Mouse (Mus musculus) stomach, postnatal 0 days (tissue): Measurements from ENCODE around the gene Nhlrc1. TPM values are rescaled to one million over a fixed set of nuclear protein-coding genes. Genes with fewer than 3 reads are reported as not detected.

Source experiments
- ATAC-seq: fragments of 200-750 bp; cut with Nextera tagmentation; 2 replicates; pipeline ENCODE4 v1.8.0; 2017; ENCODE audit not compliant: low FRiP score, low TSS enrichment
- DNase-seq: peaks from one replicate; pipeline ENCODE4 v3.0.0-alpha.2; 2016; ENCODE audit warnings: low spot score
- H3K27ac ChIP-seq: fragments of 300-500 bp; sonication (generic); replicated peaks from 2 replicates; pipeline ENCODE4 v1.5.1; 2014; ENCODE audit warnings: mild to moderate bottlenecking, control low read depth
- H3K27me3 ChIP-seq: fragments of 300-500 bp; sonication (generic); 2 replicates; pipeline ENCODE4 v1.6.1; 2014; ENCODE audit warnings: low read length; ENCODE audit not compliant: control insufficient read depth, insufficient read depth
- H3K36me3 ChIP-seq: fragments of 300-500 bp; sonication (generic); 2 replicates; pipeline ENCODE4 v1.6.1; 2014; ENCODE audit warnings: low read length, mixed read lengths; ENCODE audit not compliant: control insufficient read depth, insufficient read depth
- H3K4me1 ChIP-seq: fragments of 300-500 bp; sonication (generic); replicated peaks from 2 replicates; pipeline ENCODE4 v1.6.1; 2014; ENCODE audit warnings: antibody characterized with exemption; ENCODE audit not compliant: control insufficient read depth, insufficient read depth
- H3K4me2 ChIP-seq: fragments of 300-500 bp; sonication (generic); replicated peaks from 2 replicates; pipeline ENCODE4 v1.6.1; 2014; ENCODE audit warnings: low read depth, mild to moderate bottlenecking, control low read depth, moderate library complexity
- H3K4me3 ChIP-seq: fragments of 300-500 bp; sonication (generic); 2 replicates; pipeline ENCODE4 v1.5.1; 2014; ENCODE audit warnings: low read depth, low read length, control low read depth
- H3K9ac ChIP-seq: fragments of 300-500 bp; sonication (generic); 2 replicates; pipeline ENCODE4 v1.6.1; 2014; ENCODE audit warnings: mild to moderate bottlenecking, low read length, control low read depth, mixed read lengths
- H3K9me3 ChIP-seq: fragments of 300-500 bp; sonication (generic); 2 replicates; pipeline ENCODE4 v1.6.1; 2016; ENCODE audit warnings: low read length; ENCODE audit not compliant: control insufficient read depth
- CTCF ChIP-seq: IDR thresholded peaks from 2 replicates; pipeline ENCODE4 v1.5.1; 2016; ENCODE audit warnings: antibody characterized with exemption, low read depth, mild to moderate bottlenecking, moderate library complexity
- EP300 ChIP-seq: optimal IDR thresholded peaks from 2 replicates; pipeline ENCODE3; 2016; ENCODE audit warnings: antibody characterized with exemption
- WGBS: fragments of 180-500 bp; shearing (Covaris S2); extraction: QIAGEN DNeasy Blood & Tissue Kit; methylation state at CpG from one replicate; pipeline ENCODE4 v1.1.7; 2014; 5-methylcytosine and 5-hydroxymethylcytosine counted together
- polyA plus RNA-seq: library from polyadenylated mRNA; unstranded; fragments of >200 nt; fragmentation: Nextera tagmentation; extraction: Ambion mirVana; gene quantifications from 2 replicates; pipeline ENCODE4 v1.2.1, GENCODE M21; 2015

Nhlrc1 gene
- polyA plus RNA-seq, 1 experiment from 2014 or later = 3.6 TPM

- no peak overlapping the region for H3K9ac ChIP-seq
- H3K36me3 ChIP-seq = no peaks in the 10 kb centered on the region
- DNase-seq (no peak), ATAC-seq (no peak)
- WGBS = 80% methylated on average over 7 of the region's 7 CpGs
- no peak for TF ChIP-seq EP300
- 0 out of 2 replicates have a peak, but pooled peaks have one; percentile 3 for TF ChIP-seq CTCF
- no peaks in the 10 kb centered on the region for H3K4me1 ChIP-seq
- no peak overlapping the region for H3K4me3 ChIP-seq
- no peaks in the 10 kb centered on the region for H3K9me3 ChIP-seq
- H3K27ac ChIP-seq = no peak overlapping the region
- no peaks in the 10 kb centered on the region for H3K27me3 ChIP-seq
- no peak overlapping the region for H3K4me2 ChIP-seq
These were observed 5.1 kb upstream of the Nhlrc1 start for GRCm38 (mm10) chr13:47019774-47020173.

DNA sequence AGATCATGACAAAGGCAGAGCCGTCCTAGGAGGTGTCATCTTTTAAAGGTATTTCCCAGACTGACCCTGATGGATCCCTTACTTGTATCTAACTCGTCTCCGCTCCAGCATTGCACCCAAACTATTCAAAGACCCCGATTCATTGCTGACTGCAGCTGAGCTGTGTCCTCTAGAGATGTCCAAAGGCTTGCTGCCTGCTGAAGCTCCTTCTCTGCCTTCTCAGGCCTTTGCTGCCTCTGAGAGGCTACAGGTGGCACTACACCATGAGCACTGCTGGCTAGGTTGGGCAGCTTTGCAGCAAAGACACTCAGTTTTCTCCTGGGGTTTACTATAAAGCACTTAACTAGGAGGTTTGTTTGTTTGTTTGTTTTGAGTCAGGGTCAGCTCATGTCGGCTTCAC is 2.6 kb upstream of the Nhlrc1 start:
- Histone ChIP-seq H3K4me2 (no peak overlapping the region), H3K4me3 (no peak overlapping the region), H3K9me3 (no peaks in the 10 kb centered on the region), H3K36me3 (no peaks in the 10 kb centered on the region), H3K27ac (no peak overlapping the region), H3K4me1 (no peaks in the 10 kb centered on the region), H3K9ac (no peak overlapping the region), H3K27me3 (no peaks in the 10 kb centered on the region)
- WGBS = 40% methylated on average over 5 of the region's 5 CpGs
- DNase-seq = peak; percentile 68
- ATAC-seq = peak; percentile 69; the same call in 1 of the 2 replicates
- no peak for TF ChIP-seq EP300
- peak; percentile 96 for TF ChIP-seq CTCF

GRCm38 (mm10) chr13:47015195-47015501 is 498 bp upstream of the Nhlrc1 start:
- no peaks in the 10 kb centered on the region for H3K27me3 ChIP-seq
- H3K27ac ChIP-seq = no peak overlapping the region
- no peaks in the 10 kb centered on the region for H3K9me3 ChIP-seq
- H3K36me3 ChIP-seq = no peaks in the 10 kb centered on the region
- 60% methylated on average over 5 of the region's 5 CpGs for WGBS
- peak overlapping the region; percentile 59; the same call in 1 of the 2 replicates for H3K4me3 ChIP-seq
- ATAC-seq = no peak
- no peak for TF ChIP-seq CTCF
- TF ChIP-seq EP300 = no peak
- no peaks in the 10 kb centered on the region for H3K4me1 ChIP-seq
- DNase-seq = no peak
- peak overlapping the region; percentile 96 for H3K4me2 ChIP-seq
- H3K9ac ChIP-seq = no peak overlapping the region

DNA sequence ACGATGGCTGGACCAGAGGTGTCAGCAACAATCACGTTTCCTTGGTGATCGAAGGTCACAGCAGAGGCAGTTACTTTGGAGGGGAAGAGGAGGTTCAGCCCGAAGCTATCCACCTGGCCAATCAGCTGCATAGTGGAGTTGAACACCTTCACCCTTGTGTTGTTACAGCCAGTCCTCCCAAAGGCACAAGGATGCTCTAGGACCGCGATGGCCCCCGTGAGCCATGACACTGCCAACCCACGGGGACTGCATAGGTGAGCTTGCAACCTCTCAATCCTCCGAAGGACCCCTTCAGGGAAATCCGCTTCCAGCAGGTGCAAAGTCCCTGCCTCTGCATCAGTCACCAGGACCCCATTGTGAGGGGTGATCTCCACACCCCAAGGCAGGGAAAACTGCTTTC is 910 bp downstream of the Nhlrc1 start:
- Histone ChIP-seq H3K4me1 (no peaks in the 10 kb centered on the region), H3K27ac (no peak overlapping the region), H3K36me3 (no peaks in the 10 kb centered on the region), H3K9me3 (no peaks in the 10 kb centered on the region), H3K4me2 (peak overlapping the region; percentile 96), H3K27me3 (no peaks in the 10 kb centered on the region), H3K4me3 (peak overlapping the region; percentile 59), H3K9ac (no peak overlapping the region)
- no peak for ATAC-seq
- WGBS = 74% methylated on average over 10 of the region's 10 CpGs
- TF ChIP-seq CTCF = no peak
- no peak for DNase-seq

DNA sequence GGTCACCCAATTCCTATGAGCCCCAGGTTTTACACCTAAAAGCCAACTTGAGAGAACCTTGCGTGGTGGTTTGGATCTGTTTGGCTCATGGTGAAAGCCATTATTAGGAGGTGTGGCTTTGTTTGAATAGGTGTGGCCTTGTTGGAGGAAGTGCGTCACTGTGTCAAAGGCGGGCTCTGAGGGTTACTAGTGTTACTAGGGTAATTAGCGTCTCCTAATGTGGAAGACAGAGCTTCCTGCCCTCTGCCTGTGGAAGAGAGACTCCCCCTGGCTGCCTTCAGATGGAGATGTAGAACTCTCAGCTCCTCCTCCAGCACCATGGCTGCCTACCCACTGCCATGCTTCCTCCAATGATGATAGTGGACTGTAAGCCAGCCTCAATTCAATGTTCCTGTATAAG is 13.1 kb downstream of the Nhlrc1 start:
- WGBS = 86% methylated on average over 4 of the region's 4 CpGs
- Histone ChIP-seq H3K27me3 (no peaks in the 10 kb centered on the region), H3K4me1 (no peaks in the 10 kb centered on the region), H3K4me2 (no peak overlapping the region), H3K4me3 (no peak overlapping the region), H3K36me3 (no peaks in the 10 kb centered on the region), H3K27ac (no peak overlapping the region), H3K9ac (no peak overlapping the region), H3K9me3 (no peaks in the 10 kb centered on the region)
- TF ChIP-seq EP300 = no peak
- ATAC-seq (peak; percentile 85), DNase-seq (peak; percentile 43)

DNA sequence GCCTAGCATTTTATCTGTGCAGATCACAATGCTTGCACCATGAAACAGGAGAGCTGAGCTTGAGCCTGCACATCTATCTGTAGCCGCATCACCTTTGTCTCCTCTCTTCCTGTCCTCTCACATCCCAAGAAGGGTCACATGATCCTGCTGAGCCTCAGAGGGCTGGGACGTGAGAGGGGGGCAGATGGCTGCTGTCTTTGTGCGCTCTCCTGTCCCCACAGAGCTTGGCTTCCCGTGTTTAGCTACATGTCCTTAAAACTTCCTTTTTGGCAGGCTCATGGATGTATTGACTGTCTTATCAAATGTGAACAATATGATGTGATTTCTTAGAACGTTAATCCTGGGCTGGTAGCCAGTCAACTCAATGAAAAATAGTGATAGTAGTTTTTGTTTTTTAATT is 15.2 kb downstream of the Nhlrc1 start:
- no peak for DNase-seq
- WGBS = 27% methylated on average over 5 of the region's 5 CpGs
- no peaks in the 10 kb centered on the region for H3K27me3 ChIP-seq
- no peaks in the 10 kb centered on the region for H3K4me1 ChIP-seq
- ATAC-seq = no peak
- no peak overlapping the region for H3K4me2 ChIP-seq
- H3K9me3 ChIP-seq = no peaks in the 10 kb centered on the region
- no peak overlapping the region for H3K9ac ChIP-seq
- no peak overlapping the region for H3K4me3 ChIP-seq
- TF ChIP-seq CTCF = no peak
- TF ChIP-seq EP300 = no peak
- no peak overlapping the region for H3K27ac ChIP-seq
- H3K36me3 ChIP-seq = no peaks in the 10 kb centered on the region
